Mouse (Mus musculus) MEL (cell line): ENCODE measurements around the gene Hist1h3c. TPM values are rescaled to one million over a fixed set of nuclear protein-coding genes. Genes with fewer than 3 reads are reported as not detected.

ENCODE experiments used
- DNase-seq: peaks from one replicate; pipeline ENCODE4 v3.0.0; 2011; ENCODE audit warnings: low read depth, low spot score
- H3K27ac ChIP-seq: 2 replicates; pipeline ENCODE4 v1.5.1; 2012; ENCODE audit warnings: low read depth, mild to moderate bottlenecking, control low read depth, low read length, moderate library complexity; ENCODE audit not compliant: control insufficient read depth
- H3K27me3 ChIP-seq, 2 experiments: fragments of 150-350 bp in 1 of 2; sonication (generic) in 1 of 2; 2 replicates each; pipeline ENCODE4 v1.6.1; 2012; ENCODE audit warnings: low read length in 2 of 2, mild to moderate bottlenecking in 2 of 2, improper control_type of control experiment in 1 of 2, moderate library complexity in 1 of 2; ENCODE audit not compliant: insufficient read depth in 2 of 2, control insufficient read depth in 1 of 2
- H3K36me3 ChIP-seq, 2 experiments: 2 replicates each; pipeline ENCODE4 v1.6.1; 2012 to 2014; ENCODE audit warnings: low read length in 2 of 2, improper control_type of control experiment in 1 of 2, inconsistent platforms in 1 of 2, mild to moderate bottlenecking in 1 of 2; ENCODE audit not compliant: insufficient read depth in 2 of 2, control insufficient read depth in 1 of 2
- H3K4me1 ChIP-seq, 2 experiments: fragments of 150-350 bp in 1 of 2; sonication (generic) in 1 of 2; 2 replicates each; pipeline ENCODE4 v1.6.1; 2012; ENCODE audit warnings: low read length in 2 of 2, improper control_type of control experiment in 1 of 2, mild to moderate bottlenecking in 1 of 2; ENCODE audit not compliant: insufficient read depth in 2 of 2, control insufficient read depth in 1 of 2
- H3K4me3 ChIP-seq, 2 experiments: fragments of 150-350 bp in 1 of 2; sonication (generic) in 1 of 2; 2 replicates each; pipeline ENCODE4 v1.5.1; 2012; ENCODE audit warnings: low read depth in 2 of 2, low read length in 2 of 2, mild to moderate bottlenecking in 2 of 2, moderate library complexity in 2 of 2, control low read depth in 1 of 2, improper control_type of control experiment in 1 of 2; ENCODE audit not compliant: control insufficient read depth in 1 of 2, insufficient read depth in 1 of 2
- H3K79me2 ChIP-seq: 2 replicates; pipeline ENCODE4 v1.6.1; 2012; ENCODE audit warnings: mild to moderate bottlenecking, low read length, moderate library complexity; ENCODE audit not compliant: control insufficient read depth, poor library complexity, insufficient read depth
- H3K9ac ChIP-seq: 2 replicates; pipeline ENCODE4 v1.6.1; 2012; ENCODE audit warnings: low read depth, mild to moderate bottlenecking, control low read depth, low read length, moderate library complexity; ENCODE audit not compliant: control insufficient read depth, poor library complexity, severe bottlenecking
- H3K9me3 ChIP-seq: fragments of 150-350 bp; sonication (generic); replicated peaks from 2 replicates; pipeline ENCODE4 v1.6.1; 2012; ENCODE audit warnings: mild to moderate bottlenecking, low read length, improper control_type of control experiment, moderate library complexity; ENCODE audit not compliant: insufficient read depth
- GABPA ChIP-seq: IDR thresholded peaks from 2 replicates; pipeline ENCODE4 v1.6.1; 2012; ENCODE audit warnings: low read depth, mild to moderate bottlenecking, inconsistent platforms, low read length, improper control_type of control experiment, moderate library complexity
- GATA1 ChIP-seq: IDR thresholded peaks from 2 replicates; pipeline ENCODE4 v1.6.1; 2011; ENCODE audit warnings: low read depth, low read length, improper control_type of control experiment
- KAT2A ChIP-seq: conservative IDR thresholded peaks from 2 replicates; pipeline ENCODE4 v1.6.1; 2012; ENCODE audit warnings: low read depth, low read length, improper control_type of control experiment, inconsistent platforms
- MAFK ChIP-seq: IDR thresholded peaks from 2 replicates; pipeline ENCODE4 v1.6.1; 2011; ENCODE audit warnings: low read depth, mild to moderate bottlenecking, low read length, improper control_type of control experiment, borderline replicate concordance
- MAZ ChIP-seq: IDR thresholded peaks from 2 replicates; pipeline ENCODE4 v1.6.1; 2012; ENCODE audit warnings: low read depth, mild to moderate bottlenecking, inconsistent platforms, low read length, improper control_type of control experiment
- NELFE ChIP-seq: IDR thresholded peaks from 2 replicates; pipeline ENCODE4 v1.6.1; 2011; ENCODE audit warnings: low read depth, low read length, improper control_type of control experiment
- NRF1 ChIP-seq: IDR thresholded peaks from 2 replicates; pipeline ENCODE4 v1.6.1; 2014; ENCODE audit warnings: low read depth, mild to moderate bottlenecking, inconsistent platforms, low read length, improper control_type of control experiment, moderate library complexity; ENCODE audit not compliant: poor library complexity, insufficient read depth, severe bottlenecking
- POLR2A ChIP-seq, 2 experiments: IDR thresholded peaks; 2 replicates each; pipeline ENCODE4 v1.6.1; 2011 to 2012; ENCODE audit warnings: low read length in 2 of 2, mild to moderate bottlenecking in 2 of 2, control low read depth in 1 of 2, improper control_type of control experiment in 1 of 2, low read depth in 1 of 2, moderate library complexity in 1 of 2; ENCODE audit not compliant: control insufficient read depth in 1 of 2, insufficient read depth in 1 of 2, poor library complexity in 1 of 2
- POLR2AphosphoS5 ChIP-seq: IDR thresholded peaks from 2 replicates; pipeline ENCODE4 v1.6.1; 2012; ENCODE audit warnings: low read depth, borderline replicate concordance, mild to moderate bottlenecking, inconsistent platforms, low read length, moderate library complexity, mixed read lengths
- UBTF ChIP-seq: IDR thresholded peaks from 2 replicates; pipeline ENCODE4 v1.6.1; 2012; ENCODE audit warnings: low read depth, mild to moderate bottlenecking, inconsistent platforms, low read length, improper control_type of control experiment, moderate library complexity, borderline replicate concordance; ENCODE audit not compliant: insufficient read depth
- USF1 ChIP-seq: IDR thresholded peaks from 2 replicates; pipeline ENCODE4 v1.6.1; 2014; ENCODE audit warnings: low read depth, mild to moderate bottlenecking, inconsistent platforms, low read length, improper control_type of control experiment, moderate library complexity
- USF2 ChIP-seq, 2 experiments: IDR thresholded peaks; 2 replicates each; pipeline ENCODE4 v1.6.1; 2011 to 2012; ENCODE audit warnings: improper control_type of control experiment in 2 of 2, low read length in 2 of 2, borderline replicate concordance in 1 of 2, inconsistent platforms in 1 of 2, low read depth in 1 of 2, mild to moderate bottlenecking in 1 of 2; ENCODE audit not compliant: insufficient read depth in 1 of 2
- ZC3H11A ChIP-seq: IDR thresholded peaks from 2 replicates; pipeline ENCODE4 v1.6.1; 2012; ENCODE audit warnings: low read depth, mild to moderate bottlenecking, inconsistent platforms, low read length, improper control_type of control experiment
- polyA plus RNA-seq, 2 experiments: library from polyadenylated mRNA; stranded (reverse) in 1 of 2; unstranded in 1 of 2; fragments of >175 nt in 1 of 2; fragments of >200 nt in 1 of 2; gene quantifications; 2 replicates each; pipeline versions ENCODE4 v1.2.1 to v1.2.4; 2012; ENCODE audit warnings: low replicate concordance in 2 of 2, low read depth in 1 of 2; ENCODE audit not compliant: insufficient read length in 2 of 2, insufficient read depth in 1 of 2, missing spikeins in 1 of 2
- total RNA-seq: library from RNA; depleted of rRNA; stranded (reverse); fragments of 300-350 nt; gene quantifications from 2 replicates; pipeline ENCODE4 v1.2.3, GENCODE M21; 2012

Gene Hist1h3c
- total and polyA plus RNA-seq, 3 experiments: 1.7 to 1,651 TPM; not detected in 1

DNA sequence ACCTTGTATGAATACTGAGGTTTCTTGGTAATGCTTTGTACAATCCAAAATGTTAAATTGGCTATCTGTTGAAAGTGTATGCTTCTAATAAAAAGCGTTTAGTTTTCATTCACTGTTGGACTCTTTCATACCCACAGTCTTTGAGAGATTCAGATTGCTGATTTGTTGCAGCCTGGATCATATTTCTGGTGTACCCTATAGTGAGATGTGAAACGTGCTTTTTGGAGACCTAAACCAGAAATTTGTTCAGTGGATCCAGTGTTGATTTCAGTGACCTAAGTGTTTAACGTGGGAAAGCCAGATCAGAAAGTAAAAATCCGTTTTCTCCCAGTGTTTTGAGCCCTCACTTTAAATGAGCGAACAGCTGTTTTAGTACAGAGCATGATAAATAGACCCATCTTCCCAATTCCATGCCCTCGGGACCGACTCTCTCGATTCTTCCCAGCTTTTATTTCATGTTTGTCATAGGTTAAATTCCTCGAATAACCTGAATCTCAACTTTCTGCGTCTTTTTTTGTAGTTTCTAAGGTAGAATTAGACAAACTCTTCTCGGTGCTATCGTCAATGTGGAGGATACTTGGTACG is 5.1 kb downstream of the Hist1h3c start (continued):
- TF ChIP-seq USF1 (no peak), KAT2A (no peak), ZC3H11A (no peak)
- TF ChIP-seq, all 39 proteins: peak for 0

GRCm38 (mm10) chr13:23739922-23740252 is 5.5 kb downstream of the Hist1h3c start:
- Histone ChIP-seq H3K27me3 (no peaks in the 10 kb centered on the region), H3K9ac (peak overlapping the region; percentile 85), H3K9me3 (no peaks in the 10 kb centered on the region), H3K36me3 (peaks cover 0 to 22% of the 10 kb centered on the region in 2 experiments; a peak in 2 of 4 replicates), H3K4me3 (peak overlapping the region; percentile 67 to 70), H3K4me1 (0 out of 4 replicates have a peak, but pooled peaks cover 3% of the 10 kb centered on the region in 2 experiments)
- DNase-seq: no peak
- no peak for TF ChIP-seq GABPA
- TF ChIP-seq POLR2AphosphoS5: peak; percentile 56; the same call in 1 of the 2 replicates
- TF ChIP-seq, all 39 proteins: peak for 1
- H3K79me2 ChIP-seq: peaks cover 1% of the 10 kb centered on the region; the same call in 1 of the 2 replicates
- peak overlapping the region; percentile 99 for H3K27ac ChIP-seq

- Histone ChIP-seq H3K9ac (peak overlapping the region; percentile 85), H3K9me3 (no peaks in the 10 kb centered on the region), H3K36me3 (peaks cover 0 to 22% of the 10 kb centered on the region in 2 experiments; a peak in 2 of 4 replicates), H3K4me3 (peak overlapping the region; percentile 67 to 70), H3K4me1 (0 out of 4 replicates have a peak, but pooled peaks cover 3 to 5% of the 10 kb centered on the region in 2 experiments), H3K27me3 (no peaks in the 10 kb centered on the region), H3K27ac (peak overlapping the region; percentile 99), H3K79me2 (peaks cover 1% of the 10 kb centered on the region; the same call in 1 of the 2 replicates)
- DNase-seq: peak; percentile 98
- TF ChIP-seq USF2 (IDR thresholded peaks at IDR 0.05; ENCODE audit: borderline replicate concordance in 1 of 2, insufficient read depth in 1 of 2, low read depth in 1 of 2, low read length in 2 of 2) (no peak), POLR2AphosphoS5 (peak; percentile 97), NRF1 (no peak), POLR2A (IDR thresholded peaks at IDR 0.05; ENCODE audit: control insufficient read depth in 1 of 2, insufficient read depth in 1 of 2, low read depth in 1 of 2, low read length in 2 of 2, poor library complexity in 1 of 2) (peak; percentile 93), GATA1 (no peak), MAFK (no peak), UBTF (peak; percentile 97; the same call in 1 of the 2 replicates), MAZ (no peak), NELFE (no peak)
Measured at GRCm38 (mm10) chr13:23739069-23739921, 6.1 kb downstream of the Hist1h3c start.
